Mouse (Mus musculus) adipocyte (in vitro differentiated cells): ENCODE results near the gene Gm20458.

Source experiments
- DNase-seq: peaks from one replicate; pipeline ENCODE4 v3.0.0-alpha.2; 2016; ENCODE audit warnings: low spot score

Gm20458 gene

GRCm38 (mm10) chr2:164500511-164500910, 39.7 kb downstream of the Gm20458 start:
- DNase-seq = no peak

- DNase-seq = no peak
Measured at GRCm38 (mm10) chr2:164504919-164505318, 44.2 kb downstream of the Gm20458 start.

- no peak for DNase-seq
Measured at GRCm38 (mm10) chr2:164505619-164506347, 45.0 kb downstream of the Gm20458 start.

GRCm38 (mm10) chr2:164507811-164508210, 47.0 kb downstream of the Gm20458 start:
- DNase-seq = no peak

GRCm38 (mm10) chr2:164510621-164511190, 49.9 kb downstream of the Gm20458 start:
- no peak for DNase-seq

- DNase-seq = no peak
Measured at GRCm38 (mm10) chr2:164512121-164512909, 51.5 kb downstream of the Gm20458 start.

GRCm38 (mm10) chr2:164513389-164513788, 52.6 kb downstream of the Gm20458 start:
- DNase-seq = peak; percentile 27

GRCm38 (mm10) chr2:164514916-164515315, 54.1 kb downstream of the Gm20458 start:
- no peak for DNase-seq

- DNase-seq = no peak
Measured at GRCm38 (mm10) chr2:164515897-164516296, 55.1 kb downstream of the Gm20458 start.

- no peak for DNase-seq
Measured at GRCm38 (mm10) chr2:164516592-164516991, 55.8 kb downstream of the Gm20458 start.

GRCm38 (mm10) chr2:164517485-164518221, 56.9 kb downstream of the Gm20458 start:
- DNase-seq = peak; percentile 46

- DNase-seq = no peak
Measured at GRCm38 (mm10) chr2:164518266-164519170, 57.8 kb downstream of the Gm20458 start.

GRCm38 (mm10) chr2:164519171-164519526, 58.4 kb downstream of the Gm20458 start:
- DNase-seq = no peak

GRCm38 (mm10) chr2:164520782-164521181, 60.0 kb downstream of the Gm20458 start:
- peak; percentile 82 for DNase-seq

GRCm38 (mm10) chr2:164521841-164522240, 61.1 kb downstream of the Gm20458 start:
- DNase-seq = peak; percentile 14

GRCm38 (mm10) chr2:164522280-164522679, 61.5 kb downstream of the Gm20458 start:
- no peak for DNase-seq

GRCm38 (mm10) chr2:164523301-164523773, 62.6 kb downstream of the Gm20458 start:
- no peak for DNase-seq

- no peak for DNase-seq
Measured at GRCm38 (mm10) chr2:164528557-164528956, 67.8 kb downstream of the Gm20458 start.

- DNase-seq = peak; percentile 74
Measured at GRCm38 (mm10) chr2:164531169-164531568, 70.4 kb downstream of the Gm20458 start.

- DNase-seq = no peak
Measured at GRCm38 (mm10) chr2:164534315-164534714, 73.5 kb downstream of the Gm20458 start.

GRCm38 (mm10) chr2:164537003-164537402, 76.2 kb downstream of the Gm20458 start:
- no peak for DNase-seq
